Mouse (Mus musculus): ENCODE data around the gene Gdf10. TPM values are rescaled to one million over a fixed set of nuclear protein-coding genes. Genes with fewer than 3 reads are reported as not detected.

Gene Gdf10
- total RNA-seq (2021) = 1 to 10 TPM; 3.2 to 3.6 TPM
- long read RNA-seq, experiment 1, full-length matches to known transcripts = 9 of 9 reads
- long read RNA-seq, experiment 1, partial matches to known transcripts = 0 of 9 reads
- long read RNA-seq, experiment 1, other reads (novel, unspliced or antisense) = 0 of 9 reads
- long read RNA-seq, experiment 2, full-length matches to known transcripts = 8 of 8 reads
- long read RNA-seq, experiment 2, partial matches to known transcripts = 0 of 8 reads
- long read RNA-seq, experiment 2, other reads (novel, unspliced or antisense) = 0 of 8 reads

DNA sequence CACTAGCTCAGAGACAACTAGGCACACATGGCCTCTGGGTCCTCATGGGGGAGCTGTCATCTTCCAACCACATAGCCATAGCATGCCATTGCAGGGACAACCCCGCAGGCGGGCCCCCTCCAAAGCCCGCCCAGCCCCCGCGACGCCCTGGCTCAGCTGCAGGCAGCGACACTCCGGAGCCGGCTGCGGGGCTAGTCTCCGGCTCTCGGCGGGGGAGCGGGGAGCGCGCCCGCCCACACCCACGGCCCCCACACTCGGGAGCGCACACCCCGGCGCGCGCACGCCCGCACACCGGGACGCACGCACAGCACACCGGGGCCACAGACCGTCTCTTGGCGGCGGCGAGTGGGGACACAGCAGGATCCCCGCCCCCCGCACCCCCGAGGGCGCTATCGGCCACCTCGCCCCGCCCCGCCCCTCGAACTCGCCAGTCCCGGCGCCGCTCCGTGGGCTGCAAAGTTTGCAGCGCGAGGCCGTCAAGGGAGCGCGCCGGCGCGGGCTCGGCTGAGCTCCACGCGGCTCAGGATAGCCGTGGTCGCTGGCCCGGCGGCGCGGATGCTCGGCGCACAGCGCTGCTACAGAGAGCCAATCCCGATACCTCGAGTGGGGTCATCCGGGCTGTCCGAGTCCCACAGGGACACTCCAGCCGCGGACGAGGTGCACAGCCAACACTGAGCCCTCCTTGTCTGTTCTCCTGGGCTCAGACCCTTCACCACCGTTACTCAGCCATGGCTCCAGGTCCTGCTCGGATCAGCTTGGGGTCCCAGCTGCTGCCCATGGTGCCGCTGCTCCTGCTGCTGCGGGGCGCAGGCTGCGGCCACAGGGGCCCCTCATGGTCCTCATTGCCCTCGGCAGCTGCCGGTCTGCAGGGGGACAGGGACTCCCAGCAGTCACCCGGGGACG lies at the start of gene Gdf10:
Gene Gdf10 (plus strand): TSS at position 420 of the 903 bp plus-strand sequence.
- intact Hi-C loops (cut with DNase I) = no loop called here
- H3K4me3 ChIP-seq = peak within 1 kb of the TSS; percentile 52
- no peak for TF ChIP-seq CTCF (IDR thresholded peaks at IDR 0.05)
- peak; percentile 55 to 60 for DNase-seq (ENCODE audit: extremely low spot score in 1 of 2, low spot score in 2 of 2)
- H3K27ac ChIP-seq = no peak within 1 kb of the TSS

DNA sequence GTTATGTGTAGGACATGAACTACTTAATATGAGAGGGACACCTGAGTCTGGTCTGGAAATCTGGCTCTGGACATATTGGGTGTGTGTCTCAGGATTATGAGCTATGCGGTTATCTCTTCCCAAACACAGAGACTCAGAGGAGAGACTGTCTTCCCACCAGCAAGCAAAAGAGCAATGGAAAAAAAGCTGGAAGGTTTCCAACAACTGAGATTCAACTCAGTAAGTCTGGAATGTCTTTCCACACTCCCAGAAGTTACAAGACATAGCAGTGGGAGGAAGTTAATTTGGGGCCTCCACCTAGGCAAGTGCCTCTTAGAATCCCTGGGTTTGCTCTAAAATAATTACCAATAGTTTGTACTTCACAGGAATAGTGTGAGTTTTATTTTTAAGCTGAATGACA lies 44.6 kb upstream of the Gdf10 start:
- intact Hi-C loops (cut with DNase I) = no loop called here
- Histone ChIP-seq H3K4me3 (no peak overlapping the region), H3K27ac (no peak overlapping the region)
- no peak for TF ChIP-seq CTCF (IDR thresholded peaks at IDR 0.05)
- DNase-seq (ENCODE audit: extremely low spot score in 1 of 2, low spot score in 2 of 2) = no peak

DNA sequence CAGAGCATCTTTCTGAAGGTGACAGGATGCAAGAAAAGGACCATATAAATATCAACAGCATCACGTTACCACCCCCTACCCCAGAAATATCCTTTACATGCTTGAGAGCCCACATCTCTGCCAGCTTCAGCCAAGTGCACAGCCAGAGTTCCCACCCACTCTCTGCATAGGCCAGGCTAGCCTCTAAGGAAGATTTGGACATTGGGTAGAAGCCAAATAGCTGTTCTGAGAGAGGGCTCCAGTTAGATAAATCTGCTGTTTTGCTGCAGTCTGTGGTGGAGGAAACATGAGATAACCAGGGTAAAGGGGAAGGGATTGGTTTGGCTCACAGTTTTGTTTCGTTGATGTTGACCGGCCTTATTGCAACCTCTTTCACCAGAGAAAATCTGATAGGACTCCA lies 43.2 kb upstream of the Gdf10 start:
- DNase-seq (ENCODE audit: extremely low spot score in 1 of 2, low spot score in 2 of 2) = no peak
- intact Hi-C loops (cut with DNase I) = no loop called here
- TF ChIP-seq CTCF (IDR thresholded peaks at IDR 0.05) = no peak
- Histone ChIP-seq H3K4me3 (no peak overlapping the region), H3K27ac (no peak overlapping the region)

DNA sequence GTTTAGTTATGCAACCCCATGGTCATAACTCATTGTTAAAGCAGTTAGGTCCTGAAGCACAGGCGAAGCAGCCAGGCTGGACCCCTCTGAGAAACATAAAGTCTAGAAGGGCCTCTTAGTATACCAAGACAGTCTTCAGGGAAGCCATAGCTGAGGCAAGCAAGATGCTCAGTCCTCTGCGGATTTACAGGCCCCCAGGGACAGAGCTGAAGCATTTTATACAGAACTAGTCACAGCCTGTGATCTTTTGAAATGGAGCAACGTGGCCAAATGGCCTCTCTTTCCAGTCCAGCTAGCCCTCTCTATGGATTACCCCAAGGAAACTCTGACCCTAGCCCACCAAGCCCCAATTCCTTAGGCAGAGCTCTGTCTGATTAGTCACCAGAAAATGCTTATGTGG lies 41.9 kb upstream of the Gdf10 start:
- DNase-seq (ENCODE audit: extremely low spot score in 1 of 2, low spot score in 2 of 2) = no peak
- no peak overlapping the region for H3K4me3 ChIP-seq
- intact Hi-C loops (cut with DNase I) = no loop called here
- TF ChIP-seq CTCF (IDR thresholded peaks at IDR 0.05) = no peak
- H3K27ac ChIP-seq = no peak overlapping the region

DNA sequence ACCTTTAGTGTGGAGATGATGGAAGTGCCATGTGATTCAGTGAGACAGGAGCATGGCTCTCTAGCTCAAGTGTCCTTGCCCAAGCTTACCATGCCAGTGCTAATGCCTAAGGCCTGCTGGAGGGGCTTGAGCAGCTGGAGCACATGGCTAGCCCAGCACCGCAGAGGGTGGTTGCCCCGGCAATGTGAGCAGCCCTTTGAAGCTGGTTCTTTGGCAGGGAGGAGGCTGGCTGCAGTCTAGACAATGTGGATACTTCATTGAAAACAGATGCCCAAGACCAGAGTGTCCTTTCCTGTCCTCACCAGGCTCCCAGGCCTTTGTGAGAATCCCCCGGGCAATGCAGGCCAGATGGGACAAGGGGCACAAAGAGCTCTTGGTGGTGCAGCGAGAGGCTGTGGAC lies 40.3 kb upstream of the Gdf10 start:
- no peak overlapping the region for H3K4me3 ChIP-seq
- TF ChIP-seq CTCF (IDR thresholded peaks at IDR 0.05) = no peak
- no peak for DNase-seq (ENCODE audit: extremely low spot score in 1 of 2, low spot score in 2 of 2)
- H3K27ac ChIP-seq = no peak overlapping the region
- intact Hi-C loops (cut with DNase I) = no loop called here

DNA sequence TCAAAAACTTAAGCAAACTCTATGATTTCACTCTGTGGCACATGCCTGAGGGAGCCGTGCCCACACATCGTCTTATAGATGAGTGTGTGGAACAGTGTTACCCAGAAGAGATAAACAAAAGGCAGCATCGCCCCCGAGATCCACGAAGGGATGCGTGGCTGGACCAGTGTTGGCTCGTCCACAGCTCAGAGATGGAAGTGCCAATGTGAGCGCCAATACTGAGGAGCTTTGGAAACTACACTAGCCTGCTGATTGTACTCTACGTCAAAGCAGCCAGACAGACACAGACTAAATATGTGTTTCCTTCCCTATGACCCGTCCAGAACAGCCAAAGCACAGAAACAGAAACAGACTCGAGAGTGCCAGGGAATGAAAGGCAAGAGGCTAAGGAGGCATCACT lies 37.9 kb upstream of the Gdf10 start:
- no peak overlapping the region for H3K4me3 ChIP-seq
- TF ChIP-seq CTCF (IDR thresholded peaks at IDR 0.05) = no peak

DNA sequence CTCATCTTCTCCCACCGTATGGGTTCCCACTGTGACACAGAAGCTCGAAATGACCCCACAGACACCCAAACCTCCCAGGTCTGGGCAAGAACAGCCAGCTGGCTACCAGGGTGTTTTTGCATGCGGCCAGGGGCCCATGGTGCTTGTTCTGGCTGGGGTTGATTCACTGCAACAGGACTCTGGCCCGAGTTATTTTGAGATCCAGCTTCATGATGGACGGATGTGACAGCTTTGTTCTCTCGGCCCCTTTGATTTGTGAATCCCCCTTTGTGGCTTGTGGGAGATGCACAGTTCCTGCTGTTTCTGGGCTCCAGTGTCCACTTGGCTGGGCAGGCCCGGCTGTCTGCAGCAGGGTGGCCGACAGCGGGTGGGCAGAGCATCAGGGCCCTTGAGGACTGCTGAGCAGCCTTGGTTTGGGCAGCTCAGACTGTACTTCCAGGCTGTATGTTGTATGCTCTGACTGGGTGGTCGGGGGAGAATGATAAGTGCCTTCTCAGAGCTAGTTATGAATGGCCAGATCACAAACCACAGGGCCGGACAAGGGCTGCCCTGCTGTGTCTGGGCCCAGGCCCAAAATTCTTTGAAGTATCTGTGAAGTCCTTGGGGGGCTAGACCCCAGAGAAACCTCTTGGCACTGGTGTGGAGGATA lies 34.9 kb upstream of the Gdf10 start:
- no peak overlapping the region for H3K27ac ChIP-seq
- intact Hi-C loops (cut with DNase I) = no loop called here

More for the DNA sequence above, 37.9 kb upstream of the Gdf10 start:
- intact Hi-C loops (cut with DNase I) = no loop called here
- H3K27ac ChIP-seq = no peak overlapping the region
- DNase-seq (ENCODE audit: extremely low spot score in 1 of 2, low spot score in 2 of 2) = no peak

DNA sequence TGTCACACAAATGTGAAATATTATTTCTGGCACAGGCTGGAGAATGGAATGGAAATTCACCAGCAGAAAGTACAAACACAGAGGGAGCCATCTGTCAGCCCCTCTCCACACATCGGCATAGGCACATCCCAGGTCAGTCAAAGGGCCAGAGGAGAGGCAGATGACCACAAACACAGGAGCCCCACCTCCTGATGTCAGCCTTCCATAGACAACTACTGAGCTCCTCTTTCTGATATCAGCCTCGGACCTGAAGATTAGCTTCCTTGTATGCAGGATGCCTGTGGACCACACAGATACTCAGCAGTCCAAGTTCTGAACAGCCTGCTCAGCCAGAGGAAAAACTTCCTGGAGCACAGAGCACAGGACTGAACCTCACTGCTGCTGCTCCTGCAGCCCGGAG lies 33.4 kb upstream of the Gdf10 start:
- no peak for TF ChIP-seq CTCF (IDR thresholded peaks at IDR 0.05)
- intact Hi-C loops (cut with DNase I) = no loop called here
- DNase-seq (ENCODE audit: extremely low spot score in 1 of 2, low spot score in 2 of 2) = no peak
- Histone ChIP-seq H3K27ac (no peak overlapping the region), H3K4me3 (no peak overlapping the region)

More for the DNA sequence above, 34.9 kb upstream of the Gdf10 start:
- DNase-seq (ENCODE audit: extremely low spot score in 1 of 2, low spot score in 2 of 2) = no peak
- TF ChIP-seq CTCF (IDR thresholded peaks at IDR 0.05) = no peak
- no peak overlapping the region for H3K4me3 ChIP-seq

DNA sequence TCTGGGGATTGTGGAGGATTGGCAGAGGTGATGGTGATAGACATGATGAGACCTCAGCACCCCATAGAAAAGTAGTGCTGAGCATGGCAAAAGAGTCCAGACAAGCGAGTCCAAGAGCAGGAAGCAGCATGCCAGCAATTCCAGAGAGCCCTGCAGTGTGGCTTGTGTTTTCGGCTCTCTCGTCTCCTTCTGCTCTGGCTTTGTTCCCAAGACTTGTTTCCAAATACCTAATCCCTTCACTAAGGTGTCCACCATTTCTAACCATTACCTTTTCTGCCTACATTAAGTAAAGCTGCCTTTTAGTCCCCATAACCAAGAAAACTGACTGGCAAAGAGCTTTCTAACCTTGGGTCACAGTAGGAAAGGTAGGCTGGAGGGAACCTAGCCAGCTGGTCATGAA lies 31.9 kb upstream of the Gdf10 start:
- intact Hi-C loops (cut with DNase I) = no loop called here
- DNase-seq (ENCODE audit: extremely low spot score in 1 of 2, low spot score in 2 of 2) = no peak
- no peak for TF ChIP-seq CTCF (IDR thresholded peaks at IDR 0.05)
- Histone ChIP-seq H3K4me3 (no peak overlapping the region), H3K27ac (no peak overlapping the region)

DNA sequence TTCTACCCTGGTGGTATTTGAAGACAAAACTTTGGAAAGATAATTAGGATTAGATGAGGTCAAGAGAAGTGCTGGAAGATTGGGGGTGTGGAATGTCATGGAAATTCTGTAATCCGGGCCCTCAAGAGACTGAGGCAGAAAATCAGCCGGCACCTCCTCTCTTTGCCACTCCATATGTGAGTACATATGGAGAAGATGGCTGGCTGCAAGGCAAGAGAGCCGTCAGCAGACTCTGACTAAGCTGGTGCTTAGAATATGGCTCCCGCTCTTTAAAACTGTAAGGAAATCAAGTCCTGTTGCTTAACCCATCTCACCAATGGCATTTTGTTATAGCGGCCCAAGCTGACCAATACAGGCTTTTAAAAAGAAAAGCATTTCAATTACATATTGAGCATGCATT lies 27.6 kb upstream of the Gdf10 start:
- TF ChIP-seq CTCF (IDR thresholded peaks at IDR 0.05) = no peak
- no peak overlapping the region for H3K27ac ChIP-seq
- intact Hi-C loops (cut with DNase I) = no loop called here
- no peak for DNase-seq (ENCODE audit: extremely low spot score in 1 of 2, low spot score in 2 of 2)
- H3K4me3 ChIP-seq = no peak overlapping the region

DNA sequence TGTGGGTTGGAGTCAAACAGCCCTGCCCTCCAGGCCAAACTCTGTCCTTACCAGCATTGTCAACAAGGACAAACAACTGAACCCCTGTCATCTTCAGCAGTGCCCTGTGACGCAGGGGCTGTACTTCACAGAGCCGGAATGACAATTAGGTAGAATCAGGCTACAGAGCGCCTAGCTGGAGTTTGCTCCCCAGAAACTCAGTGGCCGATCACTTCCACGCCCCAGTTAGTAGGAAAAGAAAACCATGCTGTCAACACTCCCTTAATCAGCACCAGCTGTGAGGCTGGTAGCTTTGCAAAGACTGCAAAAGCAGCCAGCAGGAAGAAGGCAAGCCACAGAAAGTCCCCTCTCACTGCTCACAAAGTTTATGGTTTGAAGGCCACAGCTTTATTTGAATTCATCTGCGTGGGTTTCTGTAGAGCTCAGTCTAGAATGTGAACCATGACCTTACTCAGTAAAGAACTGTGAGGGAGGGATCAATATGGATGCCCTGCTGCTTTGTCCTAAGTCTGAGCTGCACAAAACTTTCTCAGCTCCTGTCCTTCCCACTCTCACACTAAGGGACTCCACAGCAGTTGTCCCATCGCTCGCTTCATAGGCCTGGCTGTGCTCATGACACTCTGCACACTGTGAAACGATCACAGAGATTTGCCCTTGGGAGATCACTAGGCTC lies 26.6 kb upstream of the Gdf10 start:
- no peak overlapping the region for H3K4me3 ChIP-seq
- no peak for DNase-seq (ENCODE audit: extremely low spot score in 1 of 2, low spot score in 2 of 2)
- TF ChIP-seq CTCF (IDR thresholded peaks at IDR 0.05) = no peak
- H3K27ac ChIP-seq = peak overlapping the region; percentile 49; the same call in 1 of the 2 replicates
- intact Hi-C loops (cut with DNase I) = no loop called here

DNA sequence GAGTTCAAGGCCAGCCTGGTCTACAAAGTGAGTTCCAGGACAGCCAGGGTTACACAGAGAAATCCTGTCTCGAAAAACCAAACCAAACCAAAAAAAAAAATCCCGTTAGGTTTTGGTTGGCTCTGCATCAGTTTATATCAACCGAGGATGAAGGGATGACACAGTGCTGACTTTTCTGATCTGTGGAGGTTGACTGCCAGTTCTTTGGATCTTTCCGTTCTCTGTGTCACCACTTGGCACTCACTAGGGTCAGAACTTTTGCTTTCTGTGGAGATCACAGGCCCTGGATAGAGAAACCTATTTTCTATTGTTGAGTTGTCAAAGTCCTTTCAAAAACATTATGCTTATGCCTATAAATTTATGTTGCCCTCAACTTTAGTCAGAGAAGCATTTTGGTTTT lies 20.6 kb upstream of the Gdf10 start:
- no peak for DNase-seq (ENCODE audit: extremely low spot score in 1 of 2, low spot score in 2 of 2)
- TF ChIP-seq CTCF (IDR thresholded peaks at IDR 0.05) = no peak
- H3K4me3 ChIP-seq = no peak overlapping the region
- H3K27ac ChIP-seq = no peak overlapping the region
- intact Hi-C loops (cut with DNase I) = no loop called here
